Mouse (Mus musculus) Muller cell, postnatal 12 days (primary cell): ENCODE data around the gene Tmem100.

ENCODE experiments used
- DNase-seq: peaks from one replicate; pipeline ENCODE4 v3.0.0-alpha.2; 2015; ENCODE audit errors: inconsistent ontology term

The Tmem100 gene

DNA sequence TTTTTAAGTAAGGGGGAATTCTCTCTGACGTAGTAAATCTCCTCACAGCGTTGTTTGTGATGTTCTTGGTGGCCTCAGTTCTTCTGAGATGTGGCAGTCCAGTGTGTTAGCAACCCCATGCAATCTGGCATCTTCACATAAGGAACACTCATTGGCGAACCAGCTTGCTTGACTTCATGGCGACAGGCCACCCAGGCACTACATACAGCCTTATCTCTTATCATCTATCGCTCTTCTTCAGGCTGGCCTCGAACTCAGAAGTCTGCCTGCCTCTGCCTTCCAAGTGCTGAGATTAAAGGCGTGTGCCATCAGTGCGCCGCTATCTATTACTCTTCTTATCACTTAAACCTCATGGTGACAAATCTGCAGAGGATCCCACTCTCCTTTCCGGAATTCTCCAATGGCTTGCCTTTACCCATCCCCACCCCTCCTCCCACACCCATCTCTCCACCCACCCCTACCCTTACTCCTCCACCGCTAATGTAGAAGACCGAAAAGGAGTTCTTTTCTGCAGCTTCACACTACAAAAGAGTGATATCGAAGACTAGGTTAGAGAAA lies at the start of gene Tmem100:
Gene Tmem100, plus strand, starts transcription at position 508 of the 558 bp plus-strand sequence.
- no peak for DNase-seq

DNA sequence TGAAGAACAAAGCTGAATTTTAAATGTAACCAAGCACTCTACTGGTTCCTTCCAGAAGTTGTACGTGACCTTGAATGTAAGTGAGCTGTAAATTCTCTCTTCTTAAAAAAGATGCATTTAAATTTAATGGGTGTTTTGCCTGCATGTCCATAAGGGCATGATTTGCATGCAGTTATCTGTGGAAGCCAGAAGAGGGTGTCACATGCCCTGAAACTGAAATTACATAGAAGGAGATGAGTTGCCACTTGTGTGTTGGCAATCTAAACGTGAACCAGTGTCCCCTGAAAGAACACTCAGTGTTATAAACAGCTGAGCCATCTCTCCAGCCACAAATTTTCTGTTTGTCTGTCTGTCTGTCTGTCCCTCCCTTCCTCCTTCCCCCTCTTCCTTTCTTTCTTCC lies 47.2 kb upstream of the Tmem100 start:
- DNase-seq, result no peak

DNA sequence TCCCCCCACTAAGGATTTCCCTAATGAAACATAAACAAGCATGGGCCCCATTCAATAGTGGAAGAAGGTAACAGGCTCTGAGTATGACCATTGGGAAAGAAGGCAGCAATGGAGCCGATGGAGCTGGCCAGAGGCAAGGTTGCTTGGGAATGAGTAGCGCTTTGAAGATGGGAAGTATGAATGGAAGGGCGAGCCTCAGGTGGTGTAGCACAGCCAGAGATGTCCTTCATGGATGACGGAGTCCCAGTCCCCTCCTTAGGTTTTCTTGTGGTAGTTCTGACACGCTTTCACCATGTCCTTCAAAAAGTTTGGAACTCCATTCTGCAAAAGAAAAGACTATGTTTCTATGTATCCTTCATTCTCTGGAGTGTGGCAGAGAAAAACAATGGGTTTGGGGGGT lies 45.7 kb upstream of the Tmem100 start:
- DNase-seq, result no peak

- DNase-seq, result peak; percentile 32
Measured at GRCm38 (mm10) chr11:89985200-89986187, 44.7 kb upstream of the Tmem100 start.

GRCm38 (mm10) chr11:89986516-89986915 lies 43.6 kb upstream of the Tmem100 start:
- DNase-seq, result no peak

DNA sequence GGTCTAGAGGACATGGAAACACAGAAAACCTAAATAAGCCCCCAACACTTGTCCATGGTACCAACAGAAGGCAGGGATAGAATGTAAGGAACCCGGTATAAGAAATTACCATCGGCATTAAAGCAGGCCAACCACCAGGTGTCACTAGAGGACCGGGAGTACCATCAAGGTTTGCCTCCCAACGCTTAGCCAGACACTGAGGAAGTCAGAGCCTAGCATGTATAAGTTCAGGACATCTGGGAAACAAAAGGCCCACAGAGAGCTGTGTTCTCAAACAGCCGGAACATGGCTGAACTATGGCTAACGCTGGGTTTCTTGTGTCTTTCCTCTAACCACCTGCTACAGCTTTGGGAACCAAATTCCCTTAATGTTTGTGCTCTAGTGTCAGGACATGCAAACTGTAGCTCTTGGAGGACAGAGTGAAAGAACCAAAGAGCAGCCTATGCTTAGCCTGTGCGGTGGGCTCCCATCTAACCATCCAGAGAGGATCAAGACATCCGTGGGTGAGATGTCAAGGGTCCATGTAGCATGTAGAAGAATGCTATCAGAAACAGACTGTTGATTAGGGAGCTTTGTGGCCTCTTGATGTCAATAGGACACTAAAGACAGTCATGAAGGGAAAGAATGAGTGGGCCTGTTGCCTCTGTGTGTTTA lies 41.1 kb upstream of the Tmem100 start:
- peak; percentile 52 for DNase-seq

DNA sequence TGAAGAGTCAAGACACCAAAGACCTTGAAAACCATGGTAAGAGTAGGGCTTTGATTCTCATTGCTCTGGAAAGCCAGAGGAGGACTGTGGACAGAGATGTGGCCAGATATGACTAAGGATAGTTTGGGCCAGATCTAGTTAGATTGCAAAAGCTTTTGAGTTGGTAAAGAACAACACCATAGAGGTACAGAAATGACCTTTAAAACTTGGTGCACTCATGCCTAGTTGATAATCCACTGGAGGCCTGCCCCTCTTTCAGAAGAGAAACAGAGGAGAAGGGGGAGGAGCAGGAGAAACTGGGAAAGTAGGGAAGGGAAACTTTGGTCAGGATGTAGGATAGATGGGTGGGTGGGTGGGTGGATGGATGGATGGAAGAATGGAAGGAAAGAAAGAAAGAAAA lies 38.5 kb upstream of the Tmem100 start:
- no peak for DNase-seq

- no peak for DNase-seq
Measured at GRCm38 (mm10) chr11:89994706-89995105, 35.4 kb upstream of the Tmem100 start.

DNA sequence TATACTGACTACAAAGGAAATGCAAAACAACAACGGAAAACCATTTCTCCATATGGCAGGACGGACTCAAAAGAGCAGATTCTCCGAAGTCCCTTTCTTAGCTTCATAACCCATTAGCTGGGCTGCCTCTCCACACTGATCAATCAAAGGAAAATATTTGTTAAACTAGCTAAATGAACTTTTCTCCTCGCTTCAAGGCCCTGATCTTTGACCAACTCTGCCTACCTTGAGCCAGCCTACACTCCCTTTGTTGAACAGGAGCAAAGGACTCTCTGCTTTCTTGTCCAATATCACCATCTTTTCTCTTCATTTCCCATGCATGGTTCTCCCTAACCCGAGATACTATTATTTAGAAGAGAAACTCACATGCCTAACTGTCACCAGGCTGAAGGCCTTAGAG lies 34.6 kb upstream of the Tmem100 start:
- DNase-seq, result no peak

DNA sequence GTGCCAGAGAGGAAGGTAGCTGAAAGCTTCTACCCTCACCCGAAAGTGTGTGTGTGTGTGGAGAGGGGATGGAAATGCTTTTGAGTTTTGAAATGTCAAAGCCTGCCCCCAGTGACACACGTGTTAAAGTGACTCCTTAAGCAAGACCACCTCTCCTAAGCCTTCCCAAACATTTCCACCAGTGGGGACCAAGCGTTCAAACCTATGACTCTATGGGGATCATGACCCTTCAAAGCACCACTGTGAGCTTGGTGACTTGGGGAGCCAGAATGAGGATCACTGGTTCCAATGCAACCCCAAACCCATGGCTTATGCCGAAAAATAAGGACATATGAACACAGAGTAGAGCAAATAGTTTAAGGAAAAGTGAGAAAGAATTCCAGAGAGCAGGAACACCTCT lies 33.7 kb upstream of the Tmem100 start:
- DNase-seq, result no peak

DNA sequence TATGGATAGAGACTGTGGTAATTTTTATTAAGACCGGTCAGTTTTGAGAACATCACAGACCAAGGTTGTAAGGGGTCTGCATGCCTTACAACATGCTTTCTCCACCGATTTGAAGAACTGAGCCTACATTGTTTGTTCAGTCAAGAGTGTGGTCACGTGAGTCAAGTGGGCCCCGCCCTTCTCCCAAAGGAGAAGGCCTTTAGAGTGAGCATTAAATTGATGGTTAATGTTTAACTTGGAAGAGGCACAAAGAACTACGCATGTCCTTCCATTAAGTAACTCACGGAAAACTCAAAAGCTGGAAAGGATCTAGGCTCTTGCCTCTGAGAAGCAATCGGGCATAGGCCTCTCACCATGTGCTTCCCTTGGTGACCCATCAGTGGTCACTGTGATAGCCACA lies 33.3 kb upstream of the Tmem100 start:
- no peak for DNase-seq

DNA sequence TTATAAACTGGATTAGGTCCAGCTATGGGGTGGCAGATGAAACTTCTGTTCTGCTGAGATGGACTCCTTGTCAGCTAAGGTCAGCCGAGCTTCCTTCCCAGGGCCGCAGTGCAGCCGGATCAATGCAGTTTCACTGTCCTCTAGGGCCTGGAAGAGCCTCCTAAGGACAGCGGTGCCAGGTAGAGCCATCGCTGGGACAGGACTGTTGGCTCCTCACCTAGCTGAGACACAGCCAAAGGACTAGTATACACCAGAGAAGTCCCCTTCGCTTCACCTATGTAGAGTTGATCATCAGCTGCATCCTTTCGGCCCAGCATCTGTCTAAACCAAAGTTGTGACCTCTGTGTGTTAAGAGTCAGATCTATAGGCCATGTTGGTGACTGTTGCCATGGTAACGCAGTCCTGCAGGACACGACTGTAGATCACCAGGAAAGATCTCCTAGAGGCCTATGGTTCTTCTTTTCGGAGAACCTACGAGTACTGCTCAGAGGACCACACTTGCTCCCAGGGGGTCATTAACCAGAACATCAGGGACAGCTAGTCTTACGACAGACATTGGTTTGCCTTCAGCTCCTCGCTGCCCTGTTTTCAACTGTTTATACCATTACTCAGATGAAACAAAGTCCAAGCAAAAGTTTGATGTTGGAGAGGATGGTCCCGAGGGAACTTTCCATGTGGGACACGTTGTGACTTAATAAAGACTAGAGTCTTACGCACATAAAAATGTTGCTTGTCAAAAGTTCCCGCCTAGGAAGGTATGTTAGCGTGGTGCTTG lies 31.0 kb upstream of the Tmem100 start:
- DNase-seq, result no peak

DNA sequence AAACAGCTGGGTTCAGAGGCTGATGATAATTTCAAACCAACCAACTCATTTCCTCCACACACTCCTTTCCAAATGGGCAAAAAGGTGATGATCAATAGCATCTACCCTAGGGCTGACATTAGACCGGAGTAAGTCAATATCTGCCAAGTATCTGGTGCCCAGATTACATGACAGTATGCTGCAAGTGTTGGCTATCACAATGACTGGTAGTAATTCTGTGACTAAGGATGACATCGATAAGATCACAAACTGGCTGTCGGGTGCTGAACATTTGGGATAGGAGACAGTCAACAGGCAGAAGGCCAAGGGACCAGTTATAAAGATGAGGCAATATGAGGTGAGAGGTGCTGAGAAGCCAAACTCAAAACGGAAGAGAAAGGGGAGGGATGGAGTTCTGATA lies 29.5 kb upstream of the Tmem100 start:
- DNase-seq, result no peak

- no peak for DNase-seq
Measured at GRCm38 (mm10) chr11:90001396-90002230, 28.5 kb upstream of the Tmem100 start.

DNA sequence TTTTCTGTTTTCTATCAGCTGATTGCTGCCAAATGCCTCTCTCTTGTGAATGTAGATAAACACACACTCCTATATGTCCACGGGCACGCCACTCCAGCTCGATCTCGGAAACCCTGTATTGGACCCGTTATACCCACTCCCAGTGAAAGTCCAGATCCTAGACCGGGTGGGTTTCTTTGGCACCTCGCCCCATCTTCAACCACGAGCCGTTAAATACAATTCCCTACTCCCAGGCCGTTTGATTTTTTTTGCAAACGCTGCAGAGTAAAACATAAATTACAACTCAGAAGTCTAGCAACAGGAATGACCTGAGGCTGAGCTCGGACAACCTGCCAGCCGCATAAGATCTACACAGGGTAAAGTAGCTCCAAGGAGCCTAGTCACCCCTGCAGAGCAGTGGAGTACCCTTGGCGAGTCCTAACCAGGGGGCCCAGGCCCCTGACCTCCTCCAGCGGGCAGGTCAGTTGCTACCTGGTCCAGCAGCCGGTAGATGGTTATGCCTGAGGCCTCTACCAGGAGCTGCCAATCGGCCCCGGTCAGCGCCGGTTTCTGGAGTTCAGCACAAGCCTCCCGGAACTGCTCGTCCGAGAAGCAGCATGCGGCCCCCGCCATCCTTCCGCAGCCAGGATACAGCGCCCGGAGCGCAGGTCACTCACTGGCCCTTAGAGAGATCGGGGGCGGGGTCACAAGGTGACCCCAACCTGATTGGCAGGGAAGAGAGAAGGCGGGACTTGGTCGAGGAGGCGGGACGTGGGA lies 27.7 kb upstream of the Tmem100 start, which contains the start of gene Pctp:
Gene Pctp, minus strand, starts transcription at position 664 of the 756 bp plus-strand sequence.
- DNase-seq, result peak; percentile 94

GRCm38 (mm10) chr11:90002987-90003348 lies 27.2 kb upstream of the Tmem100 start:
- no peak for DNase-seq

DNA sequence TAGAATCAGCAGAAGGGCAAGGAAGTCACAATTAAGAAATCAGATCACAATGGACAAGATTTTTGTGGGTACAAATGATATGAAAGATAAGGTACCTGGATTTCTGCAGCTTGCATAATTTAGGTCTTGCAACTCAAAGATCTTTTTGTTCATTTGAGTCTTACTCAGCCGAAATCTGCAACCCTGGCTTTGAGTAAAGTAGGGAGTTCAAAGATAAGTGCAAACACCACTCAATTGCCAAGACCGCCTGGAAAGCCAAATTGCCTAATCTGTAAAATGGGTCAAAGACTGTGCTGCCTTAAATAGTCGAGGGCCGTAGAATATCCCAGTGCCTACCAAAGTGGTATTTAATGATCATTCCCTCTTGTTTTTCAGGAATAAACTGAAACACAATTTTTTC lies 26.8 kb upstream of the Tmem100 start:
- no peak for DNase-seq

DNA sequence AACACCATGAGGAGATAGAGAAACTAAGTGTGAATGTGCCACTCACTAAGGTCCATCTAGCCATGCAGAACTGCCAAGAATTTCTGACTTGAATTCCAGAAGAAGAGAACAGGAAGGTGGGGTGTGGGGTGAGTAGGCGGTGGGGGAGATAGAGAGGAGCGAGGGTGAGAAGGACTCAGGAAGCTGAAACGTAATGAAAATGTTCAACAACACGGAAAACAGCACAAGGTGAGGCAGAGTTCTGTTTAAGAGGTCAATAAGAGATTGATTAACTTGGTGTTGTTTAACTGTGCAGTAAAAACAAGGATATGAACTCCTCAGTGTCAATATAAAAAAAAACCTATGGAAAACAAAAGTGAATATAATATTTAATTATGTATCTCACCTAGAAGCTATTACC lies 24.0 kb upstream of the Tmem100 start:
- DNase-seq, result no peak

DNA sequence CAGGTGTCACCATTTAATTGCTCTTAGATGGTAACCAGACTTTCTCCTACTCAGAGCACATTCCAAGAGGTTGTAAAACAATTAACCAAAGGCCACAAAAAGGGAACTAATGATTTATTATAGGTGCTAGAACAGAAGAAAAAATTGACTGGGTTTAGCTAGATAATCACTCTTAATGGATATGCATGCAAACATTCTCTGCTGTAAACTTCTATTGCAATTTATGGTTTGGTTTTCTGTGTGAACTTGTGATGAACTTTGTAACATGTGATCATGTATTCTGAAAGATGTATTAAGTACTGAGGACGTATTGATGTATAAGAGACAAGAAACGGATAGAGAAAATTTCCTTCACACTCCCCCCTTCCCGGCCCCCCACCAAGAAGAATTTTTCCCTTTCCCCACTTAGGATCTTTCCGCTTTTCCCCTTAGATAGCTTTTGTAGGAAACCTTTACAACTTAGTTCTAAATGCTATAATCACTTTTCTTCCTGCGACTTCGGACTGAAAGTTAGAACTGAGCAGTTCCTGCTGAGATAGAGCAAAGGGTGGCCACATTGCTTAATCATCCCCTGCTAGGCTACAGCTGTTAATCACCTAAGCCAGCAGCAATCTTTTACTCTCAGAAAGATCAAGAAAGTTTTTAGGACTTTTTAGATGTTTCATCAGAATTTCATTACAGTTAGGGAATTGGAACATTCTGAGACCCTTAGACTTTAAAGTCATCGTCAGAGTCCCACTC lies 22.2 kb upstream of the Tmem100 start:
- DNase-seq, result no peak

GRCm38 (mm10) chr11:90013657-90014056 lies 16.5 kb upstream of the Tmem100 start:
- DNase-seq, result no peak
